Mouse (Mus musculus) myocyte (in vitro differentiated cells): ENCODE measurements around the gene Dnmt3b. TPM values are rescaled to one million over a fixed set of nuclear protein-coding genes. Genes with fewer than 3 reads are reported as not detected.

Experiments used
- H3K27me3 ChIP-seq: one replicate; pipeline ENCODE4 v1.6.1; 2011; ENCODE audit not compliant: control insufficient read depth, insufficient read depth, insufficient read length
- H3K36me3 ChIP-seq: one replicate; pipeline ENCODE4 v1.6.1; 2011; ENCODE audit not compliant: control insufficient read depth, insufficient read depth
- H3K4me2 ChIP-seq: one replicate; pipeline ENCODE4 v1.6.1; 2011; ENCODE audit warnings: low read depth, control low read depth
- H3K4me3 ChIP-seq: one replicate; pipeline ENCODE4 v1.5.1; 2011; ENCODE audit warnings: mild to moderate bottlenecking, control low read depth, moderate library complexity
- H3K79me2 ChIP-seq: one replicate; pipeline ENCODE4 v1.6.1; 2011; ENCODE audit not compliant: control insufficient read depth, insufficient read depth
- H3ac ChIP-seq: one replicate; pipeline ENCODE4 v1.6.1; 2011; ENCODE audit not compliant: control insufficient read depth, insufficient read length
- CEBPB ChIP-seq: IDR thresholded peaks from 2 replicates; pipeline ENCODE4 v1.6.1; 2011; ENCODE audit warnings: mild to moderate bottlenecking, moderate library complexity; ENCODE audit not compliant: poor library complexity, insufficient read depth, severe bottlenecking
- E2F4 ChIP-seq: IDR thresholded peaks from one replicate; pipeline ENCODE4 v1.6.1; 2011; ENCODE audit warnings: mild to moderate bottlenecking, control low read depth, moderate library complexity; ENCODE audit not compliant: insufficient read depth
- MAX ChIP-seq: IDR thresholded peaks from one replicate; pipeline ENCODE4 v1.6.1; 2011; ENCODE audit warnings: low read depth, mild to moderate bottlenecking, control low read depth
- MYOD1 ChIP-seq, 3 experiments: IDR thresholded peaks; one replicate each; pipeline ENCODE4 v1.6.1; 2011; ENCODE audit warnings: control low read depth in 2 of 3, low read depth in 2 of 3, mild to moderate bottlenecking in 2 of 3, moderate library complexity in 1 of 3; ENCODE audit not compliant: insufficient read length in 2 of 3, control insufficient read depth in 1 of 3
- MYOG ChIP-seq, 3 experiments: IDR thresholded peaks; one replicate each; pipeline ENCODE4 v1.6.1; 2011; ENCODE audit warnings: control low read depth in 2 of 3, low read depth in 2 of 3, mild to moderate bottlenecking in 2 of 3; ENCODE audit not compliant: insufficient read length in 2 of 3, control insufficient read depth in 1 of 3, insufficient read depth in 1 of 3
- POLR2A ChIP-seq: IDR thresholded peaks from one replicate; pipeline ENCODE4 v1.6.1; 2011; ENCODE audit warnings: low read depth, mild to moderate bottlenecking, control low read depth, moderate library complexity; ENCODE audit not compliant: insufficient read length
- POLR2AphosphoS2 ChIP-seq: IDR thresholded peaks from one replicate; pipeline ENCODE4 v1.6.1; 2011; ENCODE audit warnings: low read depth, control low read depth; ENCODE audit not compliant: insufficient read length
- REST ChIP-seq: IDR thresholded peaks from one replicate; pipeline ENCODE4 v1.6.1; 2011; ENCODE audit warnings: mild to moderate bottlenecking, control low read depth, moderate library complexity; ENCODE audit not compliant: insufficient read depth, insufficient read length
- SRF ChIP-seq: IDR thresholded peaks from one replicate; pipeline ENCODE4 v1.6.1; 2011; ENCODE audit warnings: low read depth; ENCODE audit not compliant: control insufficient read depth, insufficient read length
- TCF12 ChIP-seq: IDR thresholded peaks from one replicate; pipeline ENCODE4 v1.6.1; 2011; ENCODE audit warnings: mild to moderate bottlenecking, control low read depth; ENCODE audit not compliant: poor library complexity, insufficient read depth, severe bottlenecking
- TCF3 ChIP-seq: IDR thresholded peaks from one replicate; pipeline ENCODE4 v1.6.1; 2011; ENCODE audit warnings: low read depth, control low read depth; ENCODE audit not compliant: insufficient read length
- USF1 ChIP-seq: IDR thresholded peaks from one replicate; pipeline ENCODE4 v1.6.1; 2011; ENCODE audit warnings: low read depth, mild to moderate bottlenecking, control low read depth, moderate library complexity
- polyA plus RNA-seq: library from polyadenylated mRNA; unstranded; fragments of >200 nt; fragmentation: generic; extraction: Trizol; gene quantifications from one replicate; pipeline ENCODE4 v1.2.1, GENCODE M21; 2012; ENCODE audit warnings: missing spikeins

Gene Dnmt3b
- polyA plus RNA-seq, 1 experiment = 0.62 TPM

DNA sequence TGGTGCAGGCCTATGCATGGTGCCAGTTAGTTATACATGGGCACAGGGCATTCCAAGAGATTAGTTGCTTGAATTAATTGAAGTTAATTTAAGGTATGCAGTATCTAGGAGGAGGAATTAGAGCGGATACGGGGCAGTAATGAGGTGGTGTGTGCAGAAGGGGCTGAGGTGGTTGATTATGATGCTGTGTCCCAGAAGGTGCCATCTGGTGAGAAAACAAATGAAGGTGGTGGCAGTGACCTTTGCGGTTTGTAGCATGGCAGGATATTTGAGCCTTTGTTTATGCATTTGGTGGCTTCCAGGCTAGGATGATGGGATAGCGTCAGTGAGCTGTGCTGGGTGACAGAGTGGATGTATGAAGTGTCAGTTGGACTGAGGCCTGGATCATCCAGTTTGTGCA is 76.0 kb downstream of the Dnmt3b start:
- H3ac ChIP-seq = no peak overlapping the region
- no peaks in the 10 kb centered on the region for H3K79me2 ChIP-seq
- TF ChIP-seq TCF12 (no peak), POLR2AphosphoS2 (no peak), SRF (no peak)
- H3K4me2 ChIP-seq = no peak overlapping the region
- H3K27me3 ChIP-seq = peaks cover 3% of the 10 kb centered on the region
- H3K4me3 ChIP-seq = no peak overlapping the region
- H3K36me3 ChIP-seq = no peaks in the 10 kb centered on the region

DNA sequence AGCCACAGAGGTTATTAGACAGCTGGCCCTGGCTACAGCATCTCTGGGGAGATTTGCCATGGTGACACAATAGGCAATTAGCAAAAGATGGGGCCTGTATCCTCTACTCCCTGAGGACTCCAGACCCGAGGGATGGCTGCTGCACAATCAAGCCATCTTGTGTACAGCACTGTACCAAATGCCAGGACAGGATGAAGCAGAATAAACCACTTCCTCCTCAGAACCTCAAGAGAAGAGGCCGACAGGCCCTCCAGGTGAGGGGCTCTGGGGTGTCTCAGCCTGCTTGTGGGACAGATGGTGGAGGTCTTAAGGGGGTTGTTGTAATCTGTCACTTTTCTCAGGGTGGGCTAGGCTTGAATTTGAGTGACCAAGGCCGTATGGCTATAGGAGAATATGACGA is 84.8 kb downstream of the Dnmt3b start:
- TF ChIP-seq MAX (no peak), CEBPB (no peak), MYOD1 (IDR thresholded peaks at IDR 0.05; ENCODE audit: control insufficient read depth in 1 of 3, insufficient read length in 2 of 3, low read depth in 2 of 3) (no peak), TCF3 (no peak), POLR2A (no peak), MYOG (IDR thresholded peaks at IDR 0.05; ENCODE audit: control insufficient read depth in 1 of 3, insufficient read depth in 1 of 3, insufficient read length in 2 of 3, low read depth in 2 of 3) (no peak), USF1 (no peak), TCF12 (no peak), POLR2AphosphoS2 (no peak), SRF (no peak), E2F4 (no peak), REST (no peak)
- no peaks in the 10 kb centered on the region for H3K36me3 ChIP-seq
- no peaks in the 10 kb centered on the region for H3K79me2 ChIP-seq
- peaks cover 16% of the 10 kb centered on the region for H3K27me3 ChIP-seq
- H3K4me2 ChIP-seq = no peak overlapping the region
- H3K4me3 ChIP-seq = no peak overlapping the region
- H3ac ChIP-seq = no peak overlapping the region

Other genes starting within 250 kb of the Dnmt3b start
- not detected for gene 4930404H24Rik, start 156.7 kb upstream of the Dnmt3b start, polyA plus RNA-seq
- gene Nol4l, start 119.5 kb upstream of the Dnmt3b start, polyA plus RNA-seq = 0.44 TPM
- gene Commd7, start 16.7 kb upstream of the Dnmt3b start, polyA plus RNA-seq = 22.3 TPM
- gene Dnmt3c, start 47.2 kb downstream of the Dnmt3b start, polyA plus RNA-seq = not detected
- gene Mapre1, start 91.8 kb downstream of the Dnmt3b start, polyA plus RNA-seq = 60.5 TPM
- gene Efcab8, start 130.5 kb downstream of the Dnmt3b start, polyA plus RNA-seq = 0.04 TPM
- gene Sun5, start 221.6 kb downstream of the Dnmt3b start, polyA plus RNA-seq = not detected
- not detected for gene Bpifb2, start 225.6 kb downstream of the Dnmt3b start, polyA plus RNA-seq